Mouse (Mus musculus) lung, postnatal 36 days (tissue): Measurements from ENCODE around the gene Unk.

ENCODE experiments used
- DNase-seq: peaks from one replicate; pipeline ENCODE4 v3.0.0; 2022; ENCODE audit warnings: mixed read lengths

The Unk gene

GRCm38 (mm10) chr11:116108464-116109137 lies 78.5 kb downstream of the Unk start:
- peak; percentile 71 for DNase-seq

DNA sequence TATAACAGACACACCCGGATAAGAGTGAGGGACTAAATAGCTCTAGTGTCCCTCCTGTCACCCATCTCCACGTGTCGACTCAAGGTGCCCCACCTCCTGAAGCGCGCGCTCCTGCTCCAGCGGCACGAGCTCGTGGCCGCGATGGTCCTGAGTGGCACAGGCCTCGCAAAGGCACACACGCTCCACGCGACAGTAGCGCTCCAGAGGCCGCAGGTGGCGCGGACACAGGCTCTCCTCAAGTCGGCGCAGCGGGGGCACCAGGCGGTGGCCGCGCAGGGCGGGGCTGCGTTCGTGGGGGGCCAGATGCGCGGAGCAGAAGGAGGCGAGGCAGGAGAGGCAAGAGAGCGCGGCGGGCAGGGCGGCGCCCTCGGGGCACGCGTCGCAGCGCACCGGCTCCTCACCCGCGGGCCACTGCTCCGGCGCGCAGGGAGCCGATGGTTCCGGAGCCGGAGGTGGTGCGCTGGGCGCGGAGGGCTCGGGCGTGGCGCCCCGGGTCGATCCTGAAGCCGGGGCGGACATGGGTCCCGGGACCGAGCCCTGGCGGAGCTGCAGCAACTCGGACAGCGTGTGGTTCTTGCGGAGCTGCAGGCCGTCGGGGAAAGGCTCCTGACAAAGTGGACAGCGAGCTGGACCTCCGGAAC lies 79.4 kb downstream of the Unk start:
- DNase-seq, result no peak

GRCm38 (mm10) chr11:116110131-116110530 lies 80.0 kb downstream of the Unk start:
- DNase-seq, result peak; percentile 79

GRCm38 (mm10) chr11:116110540-116110939 lies 80.4 kb downstream of the Unk start:
- DNase-seq, result peak; percentile 74
